Mouse (Mus musculus) midbrain, embryonic 15.5 days (tissue): Measurements from ENCODE around the gene Wdr90. TPM values are rescaled to one million over a fixed set of nuclear protein-coding genes. Genes with fewer than 3 reads are reported as not detected.

Source experiments
- ATAC-seq: fragments of 200-750 bp; cut with Nextera tagmentation; replicated peaks from 2 replicates; pipeline ENCODE4 v1.8.0; 2017; ENCODE audit warnings: moderate TSS enrichment
- H3K27ac ChIP-seq: fragments of 300-500 bp; sonication (generic); 2 replicates; pipeline ENCODE4 v1.5.1; 2015; ENCODE audit warnings: mild to moderate bottlenecking, inconsistent platforms
- H3K27me3 ChIP-seq: fragments of 300-500 bp; sonication (generic); replicated peaks from 2 replicates; pipeline ENCODE4 v1.6.1; 2015; ENCODE audit warnings: inconsistent platforms
- H3K36me3 ChIP-seq: fragments of 300-500 bp; sonication (generic); replicated peaks from 2 replicates; pipeline ENCODE4 v1.6.1; 2015; ENCODE audit warnings: inconsistent platforms
- H3K4me1 ChIP-seq: fragments of 300-500 bp; sonication (generic); 2 replicates; pipeline ENCODE4 v1.6.1; 2015; ENCODE audit warnings: inconsistent platforms
- H3K4me2 ChIP-seq: fragments of 300-500 bp; sonication (generic); 2 replicates; pipeline ENCODE4 v1.6.1; 2015; ENCODE audit warnings: inconsistent platforms, mild to moderate bottlenecking, moderate library complexity
- H3K4me3 ChIP-seq: fragments of 300-500 bp; sonication (generic); 2 replicates; pipeline ENCODE4 v1.5.1; 2015; ENCODE audit warnings: mild to moderate bottlenecking, inconsistent platforms
- H3K9ac ChIP-seq: fragments of 300-500 bp; sonication (generic); 2 replicates; pipeline ENCODE4 v1.6.1; 2015; ENCODE audit warnings: mild to moderate bottlenecking, inconsistent platforms
- H3K9me3 ChIP-seq: fragments of 300-500 bp; sonication (generic); 2 replicates; pipeline ENCODE4 v1.6.1; 2016; ENCODE audit warnings: inconsistent platforms
- WGBS: fragments of 180-500 bp; shearing (Covaris S2); methylation state at CpG from one replicate; pipeline ENCODE4 v1.1.7; 2015; ENCODE audit warnings: mixed read lengths; 5-methylcytosine and 5-hydroxymethylcytosine counted together
- polyA plus RNA-seq: library from polyadenylated mRNA; unstranded; fragments of >200 nt; fragmentation: Nextera tagmentation; extraction: Ambion mirVana; gene quantifications from 2 replicates; pipeline ENCODE4 v1.2.1, GENCODE M21; 2015

The Wdr90 gene
- polyA plus RNA-seq, 1 experiment from 2014 or later, result 23.3 TPM

DNA sequence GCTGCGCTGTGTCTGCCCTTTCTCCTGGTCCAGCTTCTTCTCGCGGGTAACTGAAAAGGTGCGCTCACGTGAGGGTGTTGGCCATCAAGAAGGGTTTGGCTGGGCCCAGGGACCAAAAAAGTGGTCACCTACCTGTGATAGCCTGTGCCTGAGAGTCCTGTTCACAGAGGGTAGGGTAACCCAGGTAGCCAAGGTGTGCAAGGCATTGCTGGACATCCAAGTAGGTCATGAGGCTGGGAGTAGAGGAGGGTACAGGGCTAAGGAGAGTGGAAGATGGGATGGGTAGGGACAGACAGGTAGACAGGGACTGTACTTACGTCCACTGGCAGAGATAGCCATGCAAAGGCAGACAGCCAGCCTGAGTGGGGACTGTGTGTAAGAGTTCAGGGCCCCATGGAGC is 20.8 kb downstream of the Wdr90 start:
- ATAC-seq, result no peak
- H3K36me3 ChIP-seq, result peaks cover 29% of the 10 kb centered on the region
- no peaks in the 10 kb centered on the region for H3K9me3 ChIP-seq
- H3K27ac ChIP-seq, result no peak overlapping the region
- no peak overlapping the region for H3K9ac ChIP-seq
- H3K27me3 ChIP-seq, result no peaks in the 10 kb centered on the region
- H3K4me3 ChIP-seq, result no peak overlapping the region
- H3K4me1 ChIP-seq, result peaks cover 46% of the 10 kb centered on the region
- no peak overlapping the region for H3K4me2 ChIP-seq
- WGBS, result 96% methylated on average over 6 of the region's 6 CpGs

DNA sequence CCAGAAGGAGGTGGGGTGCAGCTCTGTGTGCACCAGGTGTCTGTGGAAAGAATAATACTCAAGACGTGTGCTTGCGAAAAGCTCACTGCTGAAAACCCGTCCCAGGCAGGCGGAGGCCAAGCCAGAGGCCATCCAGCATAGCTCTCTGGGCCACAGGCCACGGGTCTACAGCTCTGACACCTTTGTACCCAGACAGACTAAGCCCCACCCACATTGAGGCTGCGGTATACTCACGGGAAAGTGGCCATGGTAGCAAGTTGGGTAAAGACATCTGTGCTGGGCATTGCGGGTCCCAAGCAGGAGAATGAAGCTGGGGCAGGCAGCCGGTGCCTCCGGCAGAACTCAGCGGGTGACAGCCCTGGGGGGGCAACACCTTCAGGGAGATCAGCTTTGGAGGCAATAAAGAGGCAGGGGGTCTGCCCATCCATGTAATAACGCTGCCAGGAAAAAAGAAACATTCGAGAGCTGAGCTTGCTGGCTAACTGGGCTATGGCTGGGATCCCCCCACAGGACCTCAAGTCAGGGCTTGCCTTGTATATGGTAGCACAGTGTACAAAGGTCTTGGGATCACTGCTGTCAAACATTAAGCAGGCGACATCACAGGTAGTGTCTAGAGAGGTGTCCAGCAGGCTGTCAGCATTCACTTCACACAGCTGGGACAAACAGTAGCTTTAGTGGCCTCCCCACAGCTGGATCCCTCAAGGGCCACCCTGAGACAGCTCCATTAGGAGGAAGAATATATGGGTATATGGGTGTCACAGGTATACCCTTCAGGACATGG is 21.7 kb downstream of the Wdr90 start:
- Histone ChIP-seq H3K4me2 (no peak overlapping the region), H3K9me3 (no peaks in the 10 kb centered on the region), H3K27ac (no peak overlapping the region), H3K27me3 (no peaks in the 10 kb centered on the region), H3K9ac (no peak overlapping the region), H3K4me3 (no peak overlapping the region), H3K36me3 (peaks cover 29% of the 10 kb centered on the region), H3K4me1 (peaks cover 50% of the 10 kb centered on the region)
- ATAC-seq, result no peak
- WGBS, result 88% methylated on average over 14 of the region's 14 CpGs

DNA sequence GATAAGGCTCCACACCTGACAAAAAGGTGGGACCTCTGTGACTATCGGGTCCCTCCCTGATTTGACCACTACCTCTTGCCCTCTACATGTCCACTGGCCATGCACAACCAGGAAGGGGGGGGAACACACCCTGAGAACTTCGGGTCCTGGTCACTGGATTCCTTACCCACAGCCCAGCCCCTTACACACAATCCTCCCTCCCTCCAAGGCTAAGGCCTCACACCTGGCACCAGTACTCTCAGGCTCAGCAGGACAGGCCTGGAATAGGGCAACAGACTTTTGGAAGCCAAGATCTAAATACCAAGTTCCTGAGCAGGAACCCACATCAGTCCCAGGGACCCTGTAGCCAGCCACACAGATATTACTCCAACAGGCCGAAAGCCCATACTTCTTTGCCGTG is 22.4 kb downstream of the Wdr90 start:
- H3K4me3 ChIP-seq, result no peak overlapping the region
- peaks cover 29% of the 10 kb centered on the region for H3K36me3 ChIP-seq
- H3K4me2 ChIP-seq, result no peak overlapping the region
- no peaks in the 10 kb centered on the region for H3K9me3 ChIP-seq
- H3K9ac ChIP-seq, result no peak overlapping the region
- H3K27ac ChIP-seq, result no peak overlapping the region
- no peaks in the 10 kb centered on the region for H3K27me3 ChIP-seq
- peaks cover 55% of the 10 kb centered on the region for H3K4me1 ChIP-seq
- WGBS, result 93% methylated on average over 4 of the region's 4 CpGs
- ATAC-seq, result no peak

DNA sequence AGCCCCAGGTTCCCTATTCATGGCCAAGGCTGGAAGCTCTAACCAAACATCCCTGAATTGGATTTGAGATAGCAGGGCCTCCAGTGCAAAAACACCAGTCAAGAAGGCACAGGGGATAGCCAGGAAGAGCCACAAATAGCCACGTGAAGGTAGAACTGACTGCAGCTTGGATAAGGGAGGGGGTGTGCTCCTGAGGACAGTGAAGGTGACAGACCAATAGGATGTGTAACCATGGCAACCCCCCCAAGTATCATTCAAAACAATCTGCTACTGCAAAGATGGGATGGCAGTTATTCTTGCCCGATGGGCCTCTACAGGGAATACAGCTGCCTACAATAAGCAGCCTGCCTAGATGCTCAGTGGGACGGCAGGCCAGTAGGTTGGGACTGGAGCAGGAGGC is 23.8 kb downstream of the Wdr90 start:
- ATAC-seq, result no peak
- peaks cover 49% of the 10 kb centered on the region for H3K4me1 ChIP-seq
- peak overlapping the region; percentile 80 for H3K4me2 ChIP-seq
- H3K9ac ChIP-seq, result peak overlapping the region; percentile 70
- no peaks in the 10 kb centered on the region for H3K27me3 ChIP-seq
- no peaks in the 10 kb centered on the region for H3K9me3 ChIP-seq
- peak overlapping the region; percentile 82 for H3K27ac ChIP-seq
- WGBS, result 12% methylated on average over 3 of the region's 3 CpGs
- H3K4me3 ChIP-seq, result no peak overlapping the region; the same call in 1 of the 2 replicates
- peaks cover 29% of the 10 kb centered on the region for H3K36me3 ChIP-seq

GRCm38 (mm10) chr17:25837076-25837410 is 24.3 kb downstream of the Wdr90 start, which contains the start of gene Rhbdl1:
Gene Rhbdl1, minus strand, starts transcription at chr17:25837295.
- peak within 1 kb of the TSS; percentile 70 for H3K9ac ChIP-seq
- peak; percentile 32 for ATAC-seq
- peaks cover 51% of the 10 kb centered on the region for H3K4me1 ChIP-seq

GRCm38 (mm10) chr17:25836397-25837075 is 24.8 kb downstream of the Wdr90 start:
- Histone ChIP-seq H3K27ac (peak overlapping the region; percentile 82), H3K27me3 (no peaks in the 10 kb centered on the region), H3K9ac (peak overlapping the region; percentile 70), H3K4me2 (peak overlapping the region; percentile 80), H3K4me1 (peaks cover 56% of the 10 kb centered on the region), H3K9me3 (no peaks in the 10 kb centered on the region), H3K4me3 (peak overlapping the region; percentile 48), H3K36me3 (peaks cover 22% of the 10 kb centered on the region)
- WGBS, result 20% methylated on average over 23 of the region's 23 CpGs
- no peak for ATAC-seq

More at GRCm38 (mm10) chr17:25837076-25837410, 24.3 kb downstream of the Wdr90 start, which contains the start of gene Rhbdl1:
- no peaks in the 10 kb centered on the region for H3K27me3 ChIP-seq
- peak within 1 kb of the TSS; percentile 80 for H3K4me2 ChIP-seq
- H3K27ac ChIP-seq, result peak within 1 kb of the TSS; percentile 82
- WGBS, result under 1% methylated on average over 29 of the region's 29 CpGs
- peaks cover 27% of the 10 kb centered on the region for H3K36me3 ChIP-seq
- peak within 1 kb of the TSS; percentile 48 for H3K4me3 ChIP-seq
- H3K9me3 ChIP-seq, result no peaks in the 10 kb centered on the region

- Histone ChIP-seq H3K36me3 (peaks cover 22% of the 10 kb centered on the region), H3K4me1 (peaks cover 64% of the 10 kb centered on the region), H3K27me3 (no peaks in the 10 kb centered on the region), H3K27ac (no peak overlapping the region), H3K4me2 (peak overlapping the region; percentile 80), H3K9ac (peak overlapping the region; percentile 70; the same call in 1 of the 2 replicates), H3K4me3 (peak overlapping the region; percentile 48), H3K9me3 (no peaks in the 10 kb centered on the region)
- 94% methylated on average over 16 of the region's 16 CpGs for WGBS
- no peak for ATAC-seq
Measured at GRCm38 (mm10) chr17:25835816-25836215, 25.5 kb downstream of the Wdr90 start.

DNA sequence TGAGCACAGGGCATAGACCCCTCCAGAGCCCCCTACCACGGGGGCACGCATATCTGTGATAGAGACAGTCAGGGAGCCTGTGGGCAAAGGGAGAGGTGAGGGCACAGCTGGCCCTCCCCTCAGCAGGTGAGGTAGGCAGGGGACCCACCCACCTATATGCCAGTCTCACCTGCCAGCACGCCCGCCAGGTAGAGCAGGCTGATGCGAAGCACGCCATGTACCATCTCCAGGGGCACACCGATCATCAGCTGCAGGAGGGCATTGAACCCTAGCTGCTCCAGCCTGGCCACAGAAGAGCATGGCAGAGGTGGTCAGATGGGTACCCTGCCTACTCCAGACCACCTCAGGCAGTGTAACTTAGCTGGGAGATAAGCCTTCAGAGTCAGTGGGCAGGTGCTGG is 26.0 kb downstream of the Wdr90 start:
- Histone ChIP-seq H3K27me3 (no peaks in the 10 kb centered on the region), H3K4me1 (peaks cover 69% of the 10 kb centered on the region), H3K9ac (0 out of 2 replicates have a peak overlapping the region, but pooled peaks have one; percentile 70), H3K27ac (no peak overlapping the region), H3K9me3 (no peaks in the 10 kb centered on the region), H3K4me2 (peak overlapping the region; percentile 95; the same call in 1 of the 2 replicates), H3K36me3 (peaks cover 22% of the 10 kb centered on the region; the same call in 1 of the 2 replicates), H3K4me3 (no peak overlapping the region)
- no peak for ATAC-seq
- WGBS, result 93% methylated on average over 7 of the region's 7 CpGs

DNA sequence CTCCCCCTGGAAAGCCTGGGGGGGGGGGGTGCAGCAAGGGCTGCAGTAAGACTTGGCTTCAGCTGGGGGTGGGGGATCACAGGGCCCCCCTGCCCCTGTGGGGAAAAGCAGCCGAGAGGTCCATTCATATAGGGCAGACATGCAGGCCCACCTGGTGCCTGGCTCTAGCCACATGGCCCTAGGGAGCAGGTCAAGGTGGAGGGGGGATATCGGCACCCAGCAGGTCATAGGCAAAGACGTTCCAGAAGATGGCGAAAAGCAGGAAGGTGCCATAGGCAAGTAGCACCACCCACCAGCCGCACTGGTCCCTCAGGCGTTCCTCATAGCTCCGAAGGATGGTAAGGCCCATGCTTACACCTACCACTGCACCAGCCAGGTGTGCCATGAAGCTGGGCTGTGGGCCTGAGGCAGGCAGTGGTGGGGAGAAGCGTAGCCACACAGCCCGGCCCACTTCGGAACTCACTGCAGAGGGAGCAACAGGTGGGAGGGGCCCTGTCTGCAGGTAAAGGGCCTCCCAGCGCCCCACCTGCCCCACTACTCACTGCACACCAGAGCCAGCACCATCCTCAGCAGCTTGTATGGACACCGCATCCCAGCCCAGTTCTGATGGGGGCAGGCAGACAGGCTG is 26.6 kb downstream of the Wdr90 start:
- H3K36me3 ChIP-seq, result 0 out of 2 replicates have a peak, but pooled peaks cover 24% of the 10 kb centered on the region
- peaks cover 75% of the 10 kb centered on the region for H3K4me1 ChIP-seq
- ATAC-seq, result no peak
- 89% methylated on average over 12 of the region's 12 CpGs for WGBS
- H3K9me3 ChIP-seq, result no peaks in the 10 kb centered on the region
- H3K27ac ChIP-seq, result 0 out of 2 replicates have a peak overlapping the region, but pooled peaks have one; percentile 96
- H3K27me3 ChIP-seq, result no peaks in the 10 kb centered on the region
- H3K9ac ChIP-seq, result peak overlapping the region; percentile 77; the same call in 1 of the 2 replicates
- H3K4me2 ChIP-seq, result peak overlapping the region; percentile 95
- peak overlapping the region; percentile 80 for H3K4me3 ChIP-seq

- 0 out of 2 replicates have a peak, but pooled peaks cover 19% of the 10 kb centered on the region for H3K36me3 ChIP-seq
- no peak for ATAC-seq
- H3K27me3 ChIP-seq, result no peaks in the 10 kb centered on the region
- 59% methylated on average over 6 of the region's 6 CpGs for WGBS
- peak overlapping the region; percentile 96 for H3K27ac ChIP-seq
- H3K4me1 ChIP-seq, result peaks cover 80% of the 10 kb centered on the region
- H3K9ac ChIP-seq, result peak overlapping the region; percentile 77
- no peaks in the 10 kb centered on the region for H3K9me3 ChIP-seq
- peak overlapping the region; percentile 80 for H3K4me3 ChIP-seq
- peak overlapping the region; percentile 95 for H3K4me2 ChIP-seq
Measured at GRCm38 (mm10) chr17:25833961-25834594, 27.2 kb downstream of the Wdr90 start.

- Histone ChIP-seq H3K36me3 (0 out of 2 replicates have a peak, but pooled peaks cover 19% of the 10 kb centered on the region), H3K27ac (peak within 1 kb of the TSS; percentile 96), H3K4me3 (peak within 1 kb of the TSS; percentile 80), H3K4me1 (peaks cover 84% of the 10 kb centered on the region), H3K9ac (peak within 1 kb of the TSS; percentile 77), H3K9me3 (no peaks in the 10 kb centered on the region), H3K4me2 (peak within 1 kb of the TSS; percentile 95), H3K27me3 (no peaks in the 10 kb centered on the region)
- under 1% methylated on average over 24 of the region's 24 CpGs for WGBS
- ATAC-seq, result peak; percentile 41
Measured at GRCm38 (mm10) chr17:25833291-25833663, 28.0 kb downstream of the Wdr90 start, which contains the start of gene Stub1. Gene Stub1, minus strand, starts transcription at chr17:25833404.
